Mouse (Mus musculus) T-cell, adult 2 months (primary cell): ENCODE data around the gene Snx25.
"Not testable (repeated sequence)": the region's sequence is repeated elsewhere in the genome, so short reads cannot be mapped to it uniquely, and the experiment has no call there.

Experiments used
- DNase-seq: peaks from one replicate; pipeline ENCODE4 v3.0.0; 2022; ENCODE audit warnings: low spot score

Snx25 gene

GRCm38 (mm10) chr8:46137336-46137735 lies 14.6 kb downstream of the Snx25 start:
- no peak for DNase-seq

- not testable (repeated sequence) for DNase-seq
These were observed 16.4 kb downstream of the Snx25 start for GRCm38 (mm10) chr8:46135546-46135945.

GRCm38 (mm10) chr8:46130426-46130825 lies 21.5 kb downstream of the Snx25 start:
- DNase-seq = no peak

GRCm38 (mm10) chr8:46122498-46122897 lies 29.5 kb downstream of the Snx25 start:
- no peak for DNase-seq

- no peak for DNase-seq
These were observed 32.8 kb downstream of the Snx25 start for GRCm38 (mm10) chr8:46119176-46119575.

GRCm38 (mm10) chr8:46117172-46117571 lies 34.8 kb downstream of the Snx25 start:
- DNase-seq = no peak

- not testable (repeated sequence) for DNase-seq
These were observed 38.4 kb downstream of the Snx25 start for GRCm38 (mm10) chr8:46113421-46114170.

GRCm38 (mm10) chr8:46107690-46108089 lies 44.3 kb downstream of the Snx25 start:
- no peak for DNase-seq

- DNase-seq = no peak
These were observed 48.5 kb downstream of the Snx25 start for GRCm38 (mm10) chr8:46103434-46103833.

- DNase-seq = no peak
These were observed 59.1 kb downstream of the Snx25 start for GRCm38 (mm10) chr8:46092667-46093360.

- DNase-seq = no peak
These were observed 68.8 kb downstream of the Snx25 start for GRCm38 (mm10) chr8:46083141-46083540.

GRCm38 (mm10) chr8:46081030-46081429 lies 70.9 kb downstream of the Snx25 start:
- no peak for DNase-seq

GRCm38 (mm10) chr8:46078866-46079265 lies 73.1 kb downstream of the Snx25 start:
- no peak for DNase-seq

GRCm38 (mm10) chr8:46075223-46075622 lies 76.7 kb downstream of the Snx25 start:
- DNase-seq = no peak

- no peak for DNase-seq
These were observed 78.3 kb downstream of the Snx25 start for GRCm38 (mm10) chr8:46073540-46074140.

- no peak for DNase-seq
These were observed 79.2 kb downstream of the Snx25 start for GRCm38 (mm10) chr8:46072798-46073197.

- DNase-seq = no peak
These were observed 111.7 kb downstream of the Snx25 start for GRCm38 (mm10) chr8:46040260-46040659.

- no peak for DNase-seq
These were observed 112.3 kb downstream of the Snx25 start for GRCm38 (mm10) chr8:46039666-46040065.

- DNase-seq = no peak
These were observed 115.7 kb downstream of the Snx25 start for GRCm38 (mm10) chr8:46036217-46036616.

- no peak for DNase-seq
These were observed 127.6 kb downstream of the Snx25 start for GRCm38 (mm10) chr8:46024392-46024791.

GRCm38 (mm10) chr8:46022758-46023157 lies 129.2 kb downstream of the Snx25 start:
- no peak for DNase-seq

GRCm38 (mm10) chr8:46022203-46022602 lies 129.8 kb downstream of the Snx25 start:
- DNase-seq = no peak
